Mouse (Mus musculus): ENCODE measurements at regions not wholly inside any gene's neighbourhood (a gene's known extent, or its start where the extent isn't known, plus 50 kb on each side); places are given as distances from the start of the nearest gene placed in this dataset.
A peak's percentile ranks its signal among the peaks of the same experiment; 100 is the strongest.

GRCm38 (mm10) chr10:24437177-24437576, 158.1 kb upstream of the Ccn2 start:
- peak; percentile 16 for DNase-seq (ENCODE audit: low read depth, low spot score)

GRCm38 (mm10) chr10:24444572-24444971, 150.7 kb upstream of the Ccn2 start:
- DNase-seq (ENCODE audit: low read depth, low spot score), result no peak

GRCm38 (mm10) chr10:24445036-24445435, 150.2 kb upstream of the Ccn2 start:
- no peak for DNase-seq (ENCODE audit: low read depth, low spot score)

GRCm38 (mm10) chr10:24446168-24446567, 149.1 kb upstream of the Ccn2 start:
- DNase-seq (ENCODE audit: low read depth, low spot score), result no peak

DNA sequence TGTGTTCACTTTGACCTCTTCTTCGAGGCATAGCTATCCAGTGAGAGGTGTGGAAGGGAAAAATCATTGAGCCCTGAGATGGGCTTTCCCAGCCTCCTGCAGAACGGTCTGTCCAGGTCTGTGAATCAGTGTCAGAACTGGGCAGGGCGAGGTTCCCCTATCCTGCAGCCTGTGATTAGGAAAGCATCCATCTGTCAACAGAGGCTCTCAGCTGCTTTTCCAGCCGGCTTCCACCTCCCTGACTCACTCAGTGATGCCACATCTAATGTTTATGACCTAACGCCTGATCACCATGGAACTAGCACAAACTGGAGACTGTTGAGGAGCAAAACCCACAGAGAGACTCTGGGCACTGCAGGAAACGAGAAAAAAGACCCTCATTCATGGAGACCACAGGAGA, 148.1 kb upstream of the Ccn2 start:
- no peak for DNase-seq (ENCODE audit: low read depth, low spot score)

DNA sequence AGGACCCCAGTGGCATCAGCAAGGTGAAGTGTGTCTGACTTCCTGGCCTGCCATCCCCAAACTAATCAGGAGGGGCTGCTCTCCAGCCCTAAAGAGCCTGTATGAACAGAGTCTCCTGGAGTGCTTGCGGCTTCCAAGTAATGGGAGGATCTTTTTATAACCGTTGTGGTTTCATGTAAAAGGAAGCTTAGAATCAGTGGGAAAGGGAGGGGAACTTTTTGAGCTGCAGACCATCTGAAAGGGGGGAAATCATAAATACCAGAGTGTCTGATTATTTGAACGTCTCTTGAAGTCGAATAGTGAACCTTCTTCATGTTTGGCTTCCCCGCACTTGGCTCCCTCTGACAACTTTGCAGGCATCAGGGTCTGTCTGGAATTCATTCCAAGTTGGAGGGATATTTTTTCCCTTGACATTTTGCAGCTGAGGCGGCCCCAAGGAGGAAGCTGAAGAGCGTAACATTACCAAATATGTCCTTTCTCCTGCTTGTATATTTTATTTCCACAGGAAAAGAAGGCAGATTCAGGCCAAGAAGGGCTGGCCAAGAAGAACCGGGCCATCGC, 147.2 kb upstream of the Ccn2 start:
- DNase-seq (ENCODE audit: low read depth, low spot score), result peak; percentile 23

DNA sequence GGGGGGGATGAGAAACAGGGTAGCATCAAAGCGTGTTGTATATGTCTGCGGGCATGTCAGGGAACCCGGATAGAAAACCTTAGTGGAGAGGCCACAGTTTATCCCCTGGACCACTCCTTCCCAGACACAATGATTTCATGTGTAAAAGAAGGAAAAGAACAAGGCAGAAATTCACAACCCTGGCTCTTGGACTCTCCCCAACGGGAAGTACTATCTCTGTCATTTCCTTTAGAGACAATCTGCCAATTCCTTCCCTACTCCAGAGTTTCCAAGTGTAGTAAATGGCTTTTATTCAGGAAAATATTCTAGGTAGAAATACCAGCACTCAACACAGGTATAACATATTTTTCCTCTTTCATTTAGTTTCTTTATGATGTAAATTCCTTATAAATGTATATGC, 141.7 kb upstream of the Ccn2 start:
- DNase-seq (ENCODE audit: low read depth, low spot score), result no peak

GRCm38 (mm10) chr10:24458667-24459066, 136.6 kb upstream of the Ccn2 start:
- no peak for DNase-seq (ENCODE audit: low read depth, low spot score)

DNA sequence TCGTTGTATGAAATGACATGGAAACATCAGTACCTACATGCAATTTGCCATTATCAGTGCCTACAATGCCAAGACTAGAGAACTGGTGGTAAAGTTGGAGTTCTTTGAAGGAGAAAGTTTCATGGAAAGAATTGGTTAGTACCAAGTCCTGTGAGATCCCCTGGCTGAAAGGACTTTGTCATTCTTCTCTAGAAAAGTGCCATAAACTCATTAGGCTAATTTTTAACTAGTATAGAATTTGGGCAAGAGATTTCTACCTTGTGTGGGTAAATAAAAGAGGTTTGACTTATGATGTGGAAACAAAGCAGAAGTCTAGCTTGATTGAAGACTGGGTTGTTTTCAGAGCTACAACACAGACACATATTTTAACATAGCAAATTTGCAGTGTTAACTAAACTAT, 131.4 kb upstream of the Ccn2 start:
- DNase-seq (ENCODE audit: low read depth, low spot score), result no peak

GRCm38 (mm10) chr10:24464377-24464776, 130.9 kb upstream of the Ccn2 start:
- no peak for DNase-seq (ENCODE audit: low read depth, low spot score)

DNA sequence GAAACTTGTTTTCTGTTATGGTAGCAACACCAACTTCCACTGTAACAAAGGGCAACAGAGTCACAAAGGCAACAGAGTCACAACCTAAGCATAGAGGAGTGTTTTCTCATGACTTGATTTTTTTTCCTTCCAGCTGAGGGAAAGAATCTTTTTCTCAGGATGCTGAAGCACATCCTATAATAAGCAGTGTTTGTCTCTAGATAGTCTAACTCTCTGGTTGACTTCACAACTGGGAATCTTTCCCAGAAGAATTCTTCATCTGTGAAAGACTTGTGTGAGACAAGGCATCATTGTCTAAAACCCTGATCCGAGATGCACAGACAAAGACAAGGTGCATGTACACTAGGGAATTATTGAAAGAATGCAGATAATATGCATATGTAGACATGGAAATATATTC, 125.5 kb upstream of the Ccn2 start:
- peak; percentile 15 for DNase-seq (ENCODE audit: low read depth, low spot score)

- DNase-seq (ENCODE audit: low read depth, low spot score), result no peak
Observed at GRCm38 (mm10) chr10:24471521-24471920, 123.7 kb upstream of the Ccn2 start.

- no peak for DNase-seq (ENCODE audit: low read depth, low spot score)
Observed at GRCm38 (mm10) chr10:24476288-24476687, 119.0 kb upstream of the Ccn2 start.

DNA sequence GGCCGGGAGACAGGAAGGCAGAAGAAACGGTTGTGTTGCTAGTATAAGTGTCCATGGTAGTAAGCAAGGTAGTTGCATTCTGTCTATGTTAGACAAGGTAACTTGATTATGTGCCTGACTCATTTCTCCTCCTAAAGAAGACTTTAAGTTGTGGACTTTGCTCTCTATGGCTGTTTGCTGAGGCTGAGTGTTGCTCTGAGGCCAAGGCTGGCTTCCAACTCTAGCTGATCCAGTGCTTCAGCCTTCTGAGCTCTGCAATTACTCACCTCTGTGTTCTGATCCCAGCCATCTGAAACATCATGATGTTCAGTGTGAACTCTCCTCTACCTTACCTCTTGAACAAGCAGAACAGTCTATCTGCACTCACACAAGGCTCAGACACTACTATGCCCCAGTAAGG, 116.7 kb upstream of the Ccn2 start:
- DNase-seq (ENCODE audit: low read depth, low spot score), result no peak

DNA sequence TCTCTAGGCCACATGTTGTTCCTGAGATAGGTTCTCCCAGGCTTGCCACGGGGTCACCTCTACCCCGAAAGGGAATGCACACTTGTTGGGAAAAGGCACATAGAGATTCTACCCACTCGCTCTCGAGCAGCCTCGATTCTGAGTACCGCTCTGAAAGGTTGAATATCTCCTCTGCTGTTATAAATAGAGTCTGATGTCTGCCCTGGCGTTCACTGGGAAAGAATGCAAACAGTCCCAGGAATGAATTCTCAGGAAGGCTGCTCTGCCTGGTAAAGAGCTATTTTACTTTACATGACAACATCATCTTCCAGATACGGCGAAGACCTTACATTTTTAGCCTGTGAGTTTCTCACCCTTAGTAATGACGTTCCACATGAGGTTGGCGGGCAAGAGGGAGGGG, 116.1 kb upstream of the Ccn2 start:
- DNase-seq (ENCODE audit: low read depth, low spot score), result peak; percentile 38

DNA sequence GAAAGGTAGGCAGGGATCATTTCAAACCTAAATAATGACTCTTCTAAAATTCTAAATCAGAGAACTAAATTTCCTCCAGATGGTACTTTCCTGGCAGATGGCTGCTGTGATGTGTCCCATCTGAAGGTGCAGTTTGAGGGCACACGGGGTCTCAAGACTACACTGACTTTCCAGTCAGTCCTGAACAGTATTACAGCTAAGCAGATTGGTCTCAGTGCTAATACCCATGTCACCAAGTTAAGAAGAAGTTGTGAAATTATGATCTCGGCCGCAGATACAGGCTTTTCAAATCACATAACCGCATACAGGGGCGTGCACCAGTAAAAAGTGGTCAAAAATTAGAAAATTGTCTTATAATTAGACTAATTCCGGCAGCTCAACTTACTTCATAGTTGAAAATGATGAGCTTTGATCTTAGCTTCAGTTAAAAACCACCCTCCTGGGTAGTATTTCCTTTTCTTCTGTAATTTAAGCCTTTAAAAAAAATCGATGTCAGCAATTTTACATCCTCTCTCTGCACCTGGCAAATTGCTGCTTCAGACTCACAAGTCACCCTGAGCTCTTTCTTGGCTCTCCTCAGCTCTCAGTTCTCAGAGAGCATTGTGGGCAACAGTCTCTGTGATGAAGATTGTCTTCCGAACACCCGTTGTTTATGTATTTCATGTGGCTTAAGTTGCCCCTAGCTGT, 113.2 kb upstream of the Ccn2 start:
- DNase-seq (ENCODE audit: low read depth, low spot score), result no peak

GRCm38 (mm10) chr10:24483053-24483452, 112.2 kb upstream of the Ccn2 start:
- no peak for DNase-seq (ENCODE audit: low read depth, low spot score)

GRCm38 (mm10) chr10:24484101-24484660, 111.1 kb upstream of the Ccn2 start:
- DNase-seq (ENCODE audit: low read depth, low spot score), result no peak

DNA sequence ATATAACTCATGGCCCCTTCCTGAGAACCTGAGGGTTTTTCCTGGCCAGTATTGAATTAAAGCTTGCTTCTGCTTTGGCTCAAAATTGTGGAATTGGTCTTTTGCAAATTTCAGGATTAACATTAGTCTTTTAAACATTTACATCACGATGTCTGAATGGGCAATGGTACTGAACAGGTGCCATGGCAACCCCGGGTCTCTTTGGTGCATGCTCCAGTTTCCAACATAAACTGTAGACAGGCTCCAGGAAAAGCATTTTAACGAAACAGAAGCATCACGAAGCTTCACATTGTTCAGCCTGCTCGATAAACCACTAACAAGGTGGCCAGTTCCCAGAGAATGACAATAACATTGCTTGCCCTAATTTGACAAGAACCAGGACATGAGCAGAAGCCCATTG, 109.8 kb upstream of the Ccn2 start:
- DNase-seq (ENCODE audit: low read depth, low spot score), result no peak

DNA sequence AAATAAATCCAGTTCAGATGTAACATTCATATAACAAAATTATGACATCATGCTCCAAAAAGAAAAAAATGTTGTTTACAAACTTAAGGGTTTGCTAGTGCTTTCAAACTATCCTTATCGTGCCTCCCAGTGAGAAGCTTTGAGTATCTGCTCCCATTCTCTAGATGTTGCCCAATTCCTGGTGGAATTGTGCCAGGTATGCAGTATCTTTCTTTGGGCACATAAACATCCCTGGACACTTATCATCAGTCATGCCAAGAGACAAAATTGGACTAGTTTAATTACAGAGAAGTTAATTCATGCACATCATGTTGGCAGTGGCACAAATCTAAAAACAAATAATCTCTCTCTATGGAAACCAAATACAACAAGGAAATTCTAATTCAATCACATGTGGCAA, 109.0 kb upstream of the Ccn2 start:
- peak; percentile 13 for DNase-seq (ENCODE audit: low read depth, low spot score)

DNA sequence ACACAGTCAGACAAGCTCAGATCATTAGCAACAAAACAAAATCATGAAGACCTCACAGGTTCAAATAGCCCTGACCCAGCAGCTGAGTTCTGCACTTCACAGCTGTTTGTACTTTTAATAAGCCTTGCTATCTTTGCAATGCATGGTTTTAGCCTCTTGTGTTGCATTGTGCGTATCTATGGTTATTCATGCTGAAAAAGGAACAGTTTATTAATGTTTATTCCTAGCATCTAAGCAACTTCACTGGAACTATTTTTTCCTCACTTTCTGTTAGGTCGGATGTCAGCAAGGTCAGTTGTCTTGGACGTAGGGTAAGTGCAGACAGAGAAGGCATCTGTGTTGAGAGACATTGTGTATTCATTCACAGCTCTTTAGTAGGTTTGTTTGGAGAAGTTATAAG, 107.3 kb upstream of the Ccn2 start:
- no peak for DNase-seq (ENCODE audit: low read depth, low spot score)

GRCm38 (mm10) chr10:24490432-24490831, 104.8 kb upstream of the Ccn2 start:
- DNase-seq (ENCODE audit: low read depth, low spot score), result no peak

DNA sequence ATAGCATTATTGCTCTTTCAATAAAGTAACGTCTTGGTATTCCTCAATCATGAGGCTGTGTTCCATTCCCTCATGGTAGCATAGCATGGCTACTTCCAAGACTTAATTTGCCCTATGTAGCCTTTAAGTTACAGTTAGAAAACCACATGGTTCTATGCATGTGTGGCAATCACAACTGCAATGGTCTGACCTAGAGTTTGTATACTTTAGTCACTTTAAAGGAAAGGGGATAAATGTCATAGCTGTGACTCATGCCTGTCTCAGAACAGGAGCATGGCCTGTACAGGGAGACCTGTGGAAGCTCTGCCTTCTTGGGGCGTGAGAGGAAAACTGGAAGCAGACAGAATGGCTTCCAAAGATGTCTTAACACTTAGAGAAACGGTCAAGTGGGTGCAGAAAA, 103.4 kb upstream of the Ccn2 start:
- DNase-seq (ENCODE audit: low read depth, low spot score), result no peak

- DNase-seq (ENCODE audit: low read depth, low spot score), result no peak
Observed at GRCm38 (mm10) chr10:24493392-24493791, 101.8 kb upstream of the Ccn2 start.
